Mouse (Mus musculus): ENCODE measurements around the gene Hist1h4b.

- TF ChIP-seq POLR2A (IDR thresholded peaks at IDR 0.05; ENCODE audit: extremely low read depth, insufficient read depth, low read length), result no peak
- no peak for TF ChIP-seq CTCF (IDR thresholded peaks at IDR 0.05; ENCODE audit: low read depth, low read length)
Observed at GRCm38 (mm10) chr13:23749563-23750121, 7.2 kb upstream of the Hist1h4b start.
